ENCODE assay signal across 1 mouse cellular context in the genomic region with DNA sequence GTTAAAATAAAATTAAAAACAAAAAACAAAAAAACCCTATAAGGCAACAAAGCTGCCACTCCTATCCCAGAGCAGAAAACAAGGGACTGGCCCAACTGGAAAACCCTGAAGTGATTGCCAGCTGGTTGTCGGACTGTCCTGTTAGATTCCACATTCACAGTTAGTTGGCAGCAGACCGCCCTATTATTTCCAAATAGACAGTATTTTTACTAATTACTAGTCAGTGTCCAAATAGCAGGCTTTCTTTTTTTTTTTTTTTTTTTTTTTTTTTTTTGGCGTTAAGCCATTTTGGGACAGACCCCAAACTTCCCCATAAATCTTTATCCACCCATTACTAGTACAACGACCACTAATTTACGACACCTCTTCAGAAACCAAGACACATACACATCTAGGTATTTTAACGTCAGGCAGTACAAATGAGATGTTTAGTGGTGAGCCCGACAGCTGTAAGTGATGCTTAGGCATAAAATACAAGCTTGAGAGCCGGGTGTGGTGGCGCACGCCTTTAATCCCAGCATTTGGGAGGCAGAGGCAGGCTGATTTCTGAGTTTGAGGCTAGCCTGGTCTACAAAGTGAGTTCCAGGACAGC.
TF ChIP-seq lines count a peak whose summit lies in the region.

No protein-coding gene starts in this region.

TF ChIP-seq in CH12.LX, 34 proteins besides CTCF, POLR2A, EP300 and RAD21:
- TF ChIP-seq ZNF384 (IDR thresholded peaks at IDR 0.05; ENCODE audit: low read depth, low read length) (peak; percentile 84; the same call in 1 of the 2 replicates), PAX5 (IDR thresholded peaks at IDR 0.05; ENCODE audit: low read length) (no peak), CHD2 (IDR thresholded peaks at IDR 0.05; ENCODE audit: low read length) (no peak), ZMIZ1 (IDR thresholded peaks at IDR 0.05; ENCODE audit: low read depth, low read length) (no peak), ELF1 (IDR thresholded peaks at IDR 0.05; ENCODE audit: low read depth, low read length) (no peak)
